Comparison of ENCODE assay signal across 8 mouse cellular contexts in genomic region chr7:141131024-141131820, GRCm38 (mm10). TPM values are rescaled to one million over a fixed set of nuclear protein-coding genes. Genes with fewer than 3 reads are reported as not detected.
A peak's percentile ranks its signal among the peaks of the same experiment; 100 is the strongest.
DNase-seq lines count a peak whose midpoint lies in the region; ATAC-seq lines count a peak whose summit lies in the region.

No protein-coding gene starts in this region.

- peak overlapping the region; percentile 76 for H3K9ac ChIP-seq in hindbrain, embryonic 14.5 days

- peak overlapping the region; percentile 81 for H3K4me2 ChIP-seq in hindbrain, embryonic 14.5 days (replicated peaks)

- DNase-seq in NIH3T3 (ENCODE audit: low read depth), result peak; percentile 91
- DNase-seq in cerebellum, postnatal 10 days, result peak; percentile 96 to 97
- DNase-seq in frontal cortex, postnatal 14 days (ENCODE audit: low spot score in 2 of 2), result peak; percentile 77 to 83
- peak; percentile 96 for DNase-seq in hindbrain, embryonic 14.5 days (ENCODE audit: low spot score)
- DNase-seq in layer of hippocampus, postnatal 36 days, result peak; percentile 88 to 91
- peak; percentile 94 for DNase-seq in lung, postnatal 36 days
- peak; percentile 96 for DNase-seq in retina, postnatal 1 day
- DNase-seq in urinary bladder, adult 18-20 months (ENCODE audit: low spot score in 2 of 2), result peak; percentile 77 to 83

- peak; percentile 99 for ATAC-seq in hindbrain, embryonic 14.5 days (ENCODE audit: low FRiP score)

- H3K9me3 ChIP-seq in hindbrain, embryonic 14.5 days (ENCODE audit: control insufficient read depth, low read length), result no peaks in the 10 kb centered on the region

- peak overlapping the region; percentile 38; the same call in 1 of the 2 replicates for H3K27ac ChIP-seq in hindbrain, embryonic 14.5 days

- peaks cover 15% of the 10 kb centered on the region for H3K4me1 ChIP-seq in hindbrain, embryonic 14.5 days (replicated peaks; ENCODE audit: control insufficient read depth, insufficient read depth, low read length)

- H3K27me3 ChIP-seq in hindbrain, embryonic 14.5 days (ENCODE audit: control insufficient read depth, insufficient read depth, low read length), result no peaks in the 10 kb centered on the region

- WGBS in hindbrain, embryonic 14.5 days, result under 1% methylated on average over 59 of the region's 59 CpGs

- H3K36me3 ChIP-seq in hindbrain, embryonic 14.5 days (replicated peaks; ENCODE audit: control insufficient read depth, insufficient read depth), result peaks cover 13% of the 10 kb centered on the region

- peak overlapping the region; percentile 66 for H3K4me3 ChIP-seq in hindbrain, embryonic 14.5 days (replicated peaks; ENCODE audit: low read length)

RNA-seq across cellular contexts. Expression of gene Ptdss2, which starts 9.0 kb away (rescaled TPM):
- polyA plus RNA-seq in hindbrain, embryonic 14.5 days (2014; fragmentation: Nextera tagmentation; extraction: Ambion mirVana), result 86.1 and 92.0 TPM in 2 replicates
- 10 to 100 TPM; 48.5 to 64.9 TPM for total RNA-seq in layer of hippocampus, postnatal 36 days (2021)

RNA-seq across cellular contexts. Expression of gene Ano9, which starts 13.6 kb away (rescaled TPM):
- polyA plus RNA-seq in hindbrain, embryonic 14.5 days (2014; fragmentation: Nextera tagmentation; extraction: Ambion mirVana), result 0.27 and 0.32 TPM in 2 replicates
- not detected for total RNA-seq in layer of hippocampus, postnatal 36 days (2021)

RNA-seq across cellular contexts. Expression of gene Sigirr, which starts 30.9 kb away (rescaled TPM):
- polyA plus RNA-seq in hindbrain, embryonic 14.5 days (2014; fragmentation: Nextera tagmentation; extraction: Ambion mirVana), result 2.5 and 3.1 TPM in 2 replicates
- total RNA-seq in layer of hippocampus, postnatal 36 days (2021), result 1 to 10 TPM; 1.7 to 2.4 TPM

RNA-seq across cellular contexts. Expression of gene Rnh1, which starts 41.4 kb away (rescaled TPM):
- 53.5 and 56.1 TPM in 2 replicates for polyA plus RNA-seq in hindbrain, embryonic 14.5 days (2014; fragmentation: Nextera tagmentation; extraction: Ambion mirVana)
- total RNA-seq in layer of hippocampus, postnatal 36 days (2021), result 10 to 100 TPM; 36.1 to 40.2 TPM

RNA-seq across cellular contexts. Expression of gene Pkp3, which starts 53.2 kb away (rescaled TPM):
- not detected in 2 replicates for polyA plus RNA-seq in hindbrain, embryonic 14.5 days (2014; fragmentation: Nextera tagmentation; extraction: Ambion mirVana)
- total RNA-seq in layer of hippocampus, postnatal 36 days (2021), result not detected

Comparison
In these comparisons a context has a peak if more than half of its experiments do, and no peak if none do; other contexts are left out.
1. Peak in every context shown above with its lines: DNase-seq, ATAC-seq, H3K4me3 ChIP-seq and H3K27ac ChIP-seq.